Mouse (Mus musculus) kidney, embryonic 16.5 days (tissue): ENCODE data around the gene Pkd1l1. TPM values are rescaled to one million over a fixed set of nuclear protein-coding genes. Genes with fewer than 3 reads are reported as not detected.
A peak's percentile ranks its signal among the peaks of the same experiment; 100 is the strongest.

Experiments
- ATAC-seq: fragments of 200-750 bp; cut with Nextera tagmentation; 2 replicates; pipeline ENCODE4 v1.8.0; 2017; ENCODE audit warnings: moderate TSS enrichment; ENCODE audit not compliant: low FRiP score, low TSS enrichment
- H3K27ac ChIP-seq: fragments of 300-500 bp; sonication (generic); 2 replicates; pipeline ENCODE4 v1.5.1; 2014; ENCODE audit warnings: low read length
- H3K27me3 ChIP-seq: fragments of 300-500 bp; sonication (generic); 2 replicates; pipeline ENCODE4 v1.6.1; 2014; ENCODE audit warnings: low read length, control low read depth, mixed read lengths; ENCODE audit not compliant: insufficient read depth
- H3K36me3 ChIP-seq: fragments of 300-500 bp; sonication (generic); 2 replicates; pipeline ENCODE4 v1.6.1; 2014; ENCODE audit warnings: low read length, control low read depth, mixed read lengths; ENCODE audit not compliant: insufficient read depth
- H3K4me1 ChIP-seq: fragments of 300-500 bp; sonication (generic); 2 replicates; pipeline ENCODE4 v1.6.1; 2014; ENCODE audit warnings: low read length, control low read depth, mixed read lengths; ENCODE audit not compliant: insufficient read depth
- H3K4me2 ChIP-seq: fragments of 300-500 bp; sonication (generic); replicated peaks from 2 replicates; pipeline ENCODE4 v1.6.1; 2014; ENCODE audit warnings: low read depth, low read length
- H3K4me3 ChIP-seq: fragments of 300-500 bp; sonication (generic); 2 replicates; pipeline ENCODE4 v1.5.1; 2014; ENCODE audit warnings: mild to moderate bottlenecking, low read length
- H3K9ac ChIP-seq: fragments of 300-500 bp; sonication (generic); replicated peaks from 2 replicates; pipeline ENCODE4 v1.6.1; 2014; ENCODE audit warnings: low read length
- H3K9me3 ChIP-seq: fragments of 300-500 bp; sonication (generic); 2 replicates; pipeline ENCODE4 v1.6.1; 2016; ENCODE audit warnings: low read length, control low read depth
- WGBS: fragments of 180-500 bp; shearing (Covaris S2); extraction: QIAGEN DNeasy Blood & Tissue Kit; methylation state at CpG from one replicate; pipeline ENCODE4 v1.1.7; 2014; 5-methylcytosine and 5-hydroxymethylcytosine counted together
- polyA plus RNA-seq: library from polyadenylated mRNA; unstranded; fragments of >200 nt; fragmentation: Nextera tagmentation; extraction: Ambion mirVana; gene quantifications from 2 replicates; pipeline ENCODE4 v1.2.1, GENCODE M21; 2015

Gene Pkd1l1
- polyA plus RNA-seq, 1 experiment from 2014 or later, result 0.45 TPM

DNA sequence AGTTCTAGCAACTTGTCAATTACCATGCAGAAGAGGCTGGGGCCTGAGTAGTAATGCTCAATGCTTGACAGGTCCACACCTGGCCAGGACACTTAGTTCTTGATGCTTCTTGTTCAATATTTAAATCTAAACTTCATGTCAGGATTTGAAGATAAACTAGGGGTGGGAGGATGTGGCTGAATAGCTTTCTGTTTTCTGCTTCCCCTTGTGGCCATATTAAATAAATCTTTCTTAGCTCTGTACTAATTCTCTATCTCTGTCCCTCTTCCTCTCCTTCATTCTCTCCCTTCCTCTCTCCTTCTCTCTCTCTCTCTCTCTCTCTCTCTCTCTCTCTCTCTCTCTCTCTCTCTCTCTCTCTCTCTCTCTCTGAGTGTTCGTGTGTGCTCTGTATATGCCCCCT is 163.4 kb downstream of the Pkd1l1 start:
- H3K4me1 ChIP-seq, result 0 out of 2 replicates have a peak, but pooled peaks cover 13% of the 10 kb centered on the region
- WGBS, result 53% methylated on average over 1 of the region's 1 CpGs
- H3K4me2 ChIP-seq, result no peak overlapping the region
- H3K4me3 ChIP-seq, result no peak overlapping the region
- no peak overlapping the region for H3K27ac ChIP-seq
- no peaks in the 10 kb centered on the region for H3K36me3 ChIP-seq
- H3K27me3 ChIP-seq, result no peaks in the 10 kb centered on the region
- ATAC-seq, result no peak
- no peaks in the 10 kb centered on the region for H3K9me3 ChIP-seq
- no peak overlapping the region for H3K9ac ChIP-seq

DNA sequence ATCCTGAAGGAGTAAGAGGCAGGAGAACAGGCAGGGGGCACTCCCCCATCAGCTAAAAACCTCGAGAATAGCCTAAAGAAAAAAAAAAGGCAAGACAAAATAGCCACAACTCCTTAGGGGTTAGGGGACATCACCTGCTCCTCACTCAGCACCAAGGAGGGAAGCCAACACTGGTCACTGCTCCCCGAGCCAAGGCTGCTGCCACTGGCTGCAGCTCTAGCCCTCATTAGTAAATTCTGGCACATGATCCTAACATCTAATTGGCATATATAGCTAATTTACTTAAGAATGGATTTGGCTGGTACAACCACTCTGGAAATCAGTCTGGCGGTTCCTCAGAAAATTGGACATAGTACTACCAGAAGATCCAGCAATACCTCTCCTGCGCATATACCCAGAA is 166.1 kb downstream of the Pkd1l1 start:
- H3K4me1 ChIP-seq, result 0 out of 2 replicates have a peak, but pooled peaks cover 4% of the 10 kb centered on the region
- H3K27ac ChIP-seq, result no peak overlapping the region
- WGBS, result 86% methylated on average over 4 of the region's 4 CpGs

DNA sequence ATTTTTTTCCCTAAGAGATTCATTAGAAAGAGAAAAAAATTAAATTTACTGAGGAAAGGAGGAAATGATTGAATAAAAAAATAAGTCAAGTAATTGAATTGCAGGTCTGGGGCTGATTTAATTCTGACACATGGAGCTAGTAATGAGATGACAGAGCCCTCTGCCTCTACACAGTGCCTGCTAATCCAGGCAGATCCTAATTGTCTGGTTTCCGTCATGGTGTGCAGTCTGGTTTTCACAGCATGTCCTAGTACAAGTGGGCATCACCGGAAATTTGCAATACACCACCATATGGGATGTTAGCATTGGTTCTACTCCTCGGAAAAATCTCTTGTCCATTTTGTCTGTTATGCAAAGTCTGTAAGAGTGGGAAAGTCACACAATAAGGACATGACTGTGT is 168.9 kb downstream of the Pkd1l1 start:
- Histone ChIP-seq H3K9ac (no peak overlapping the region), H3K9me3 (no peaks in the 10 kb centered on the region), H3K4me1 (peaks cover 8% of the 10 kb centered on the region), H3K4me2 (no peak overlapping the region), H3K36me3 (no peaks in the 10 kb centered on the region), H3K4me3 (no peak overlapping the region), H3K27me3 (no peaks in the 10 kb centered on the region), H3K27ac (no peak overlapping the region)
- ATAC-seq, result no peak
- WGBS, result 94% methylated on average over 3 of the region's 3 CpGs

More for the DNA sequence above, 166.1 kb downstream of the Pkd1l1 start:
- no peak overlapping the region for H3K4me2 ChIP-seq
- no peaks in the 10 kb centered on the region for H3K27me3 ChIP-seq
- no peak for ATAC-seq
- no peak overlapping the region for H3K4me3 ChIP-seq
- no peak overlapping the region for H3K9ac ChIP-seq
- no peaks in the 10 kb centered on the region for H3K36me3 ChIP-seq
- H3K9me3 ChIP-seq, result no peaks in the 10 kb centered on the region

GRCm38 (mm10) chr11:8797486-8797885 is 175.6 kb downstream of the Pkd1l1 start:
- no peak overlapping the region for H3K9ac ChIP-seq
- no peaks in the 10 kb centered on the region for H3K27me3 ChIP-seq
- peak overlapping the region; percentile 36 for H3K27ac ChIP-seq
- H3K9me3 ChIP-seq, result no peaks in the 10 kb centered on the region
- ATAC-seq, result 0 out of 2 replicates have a peak, but pooled peaks have one; percentile 5
- no peaks in the 10 kb centered on the region for H3K36me3 ChIP-seq
- H3K4me3 ChIP-seq, result no peak overlapping the region
- 17% methylated on average over 5 of the region's 5 CpGs for WGBS
- H3K4me2 ChIP-seq, result no peak overlapping the region
- H3K4me1 ChIP-seq, result peaks cover 31% of the 10 kb centered on the region

GRCm38 (mm10) chr11:8795031-8795430 is 178.0 kb downstream of the Pkd1l1 start:
- ATAC-seq, result no peak
- H3K4me1 ChIP-seq, result peaks cover 37% of the 10 kb centered on the region

GRCm38 (mm10) chr11:8792146-8792545 is 180.9 kb downstream of the Pkd1l1 start:
- Histone ChIP-seq H3K4me3 (no peak overlapping the region), H3K27me3 (no peaks in the 10 kb centered on the region), H3K36me3 (no peaks in the 10 kb centered on the region), H3K4me2 (no peak overlapping the region), H3K9me3 (no peaks in the 10 kb centered on the region), H3K9ac (no peak overlapping the region), H3K27ac (no peak overlapping the region), H3K4me1 (peaks cover 18% of the 10 kb centered on the region)
- WGBS, result 77% methylated on average over 2 of the region's 2 CpGs
- ATAC-seq, result no peak

More at GRCm38 (mm10) chr11:8795031-8795430, 178.0 kb downstream of the Pkd1l1 start:
- no peaks in the 10 kb centered on the region for H3K36me3 ChIP-seq
- H3K27me3 ChIP-seq, result no peaks in the 10 kb centered on the region
- no peak overlapping the region for H3K27ac ChIP-seq
- 91% methylated on average over 3 of the region's 3 CpGs for WGBS
- no peak overlapping the region for H3K4me3 ChIP-seq
- H3K9ac ChIP-seq, result no peak overlapping the region
- no peak overlapping the region for H3K4me2 ChIP-seq
- H3K9me3 ChIP-seq, result no peaks in the 10 kb centered on the region

GRCm38 (mm10) chr11:8789186-8789585 is 183.9 kb downstream of the Pkd1l1 start:
- H3K27ac ChIP-seq, result no peak overlapping the region
- H3K9me3 ChIP-seq, result no peaks in the 10 kb centered on the region
- ATAC-seq, result no peak
- H3K4me2 ChIP-seq, result no peak overlapping the region
- no peaks in the 10 kb centered on the region for H3K36me3 ChIP-seq
- H3K27me3 ChIP-seq, result no peaks in the 10 kb centered on the region
- 52% methylated on average over 5 of the region's 5 CpGs for WGBS
- no peak overlapping the region for H3K9ac ChIP-seq
- peaks cover 13% of the 10 kb centered on the region; the same call in 1 of the 2 replicates for H3K4me1 ChIP-seq
- H3K4me3 ChIP-seq, result no peak overlapping the region

DNA sequence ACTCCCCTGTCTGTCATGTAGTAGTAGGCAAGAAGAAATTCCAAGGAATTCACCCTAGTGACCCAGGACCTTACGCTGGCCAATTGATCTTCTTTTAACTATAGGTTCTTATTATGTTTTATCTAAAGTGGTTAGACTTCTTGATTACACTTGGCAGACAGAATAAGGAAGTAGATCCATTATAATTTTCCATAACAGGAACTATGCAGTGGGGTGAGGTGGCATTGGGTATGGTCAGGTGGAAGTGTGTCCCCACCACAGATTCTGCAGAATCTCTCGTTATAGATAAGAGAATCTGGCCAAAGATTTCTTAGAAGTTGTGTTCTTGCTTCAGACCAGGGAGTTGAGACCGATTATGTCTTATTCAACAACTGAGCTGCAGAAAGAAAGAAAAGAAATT is 185.5 kb downstream of the Pkd1l1 start:
- no peak for ATAC-seq
- H3K36me3 ChIP-seq, result no peaks in the 10 kb centered on the region
- H3K4me3 ChIP-seq, result no peak overlapping the region
- H3K9ac ChIP-seq, result no peak overlapping the region
- no peak overlapping the region for H3K4me2 ChIP-seq
- WGBS, result 83% methylated on average over 3 of the region's 3 CpGs
- peaks cover 15% of the 10 kb centered on the region for H3K4me1 ChIP-seq
- no peaks in the 10 kb centered on the region for H3K27me3 ChIP-seq
- no peaks in the 10 kb centered on the region for H3K9me3 ChIP-seq
- H3K27ac ChIP-seq, result no peak overlapping the region

DNA sequence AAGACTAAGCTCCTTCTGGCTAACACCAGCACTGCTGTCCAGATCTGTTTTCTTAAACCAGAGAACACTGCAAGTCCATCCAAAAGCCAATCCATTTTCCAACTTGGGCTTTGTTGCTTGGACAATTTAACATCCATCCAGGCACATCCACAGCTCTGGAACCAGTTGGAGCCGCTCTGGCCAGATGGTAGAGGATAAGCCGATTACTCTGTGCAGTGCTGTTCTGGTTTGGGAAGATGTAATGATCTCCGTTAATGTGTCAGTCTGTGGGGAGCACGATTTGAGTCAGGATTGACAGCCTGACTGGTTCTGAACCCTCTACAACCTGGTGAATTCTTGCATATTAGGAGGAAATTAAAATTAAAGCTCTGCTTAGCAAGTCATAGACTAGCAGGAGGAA is 188.7 kb downstream of the Pkd1l1 start:
- Histone ChIP-seq H3K27me3 (no peaks in the 10 kb centered on the region), H3K4me1 (peaks cover 31% of the 10 kb centered on the region), H3K27ac (no peak overlapping the region; the same call in none of the 2 replicates), H3K4me2 (no peak overlapping the region), H3K36me3 (no peaks in the 10 kb centered on the region), H3K9ac (no peak overlapping the region), H3K4me3 (no peak overlapping the region), H3K9me3 (no peaks in the 10 kb centered on the region)
- WGBS, result 70% methylated on average over 4 of the region's 4 CpGs
- no peak for ATAC-seq

DNA sequence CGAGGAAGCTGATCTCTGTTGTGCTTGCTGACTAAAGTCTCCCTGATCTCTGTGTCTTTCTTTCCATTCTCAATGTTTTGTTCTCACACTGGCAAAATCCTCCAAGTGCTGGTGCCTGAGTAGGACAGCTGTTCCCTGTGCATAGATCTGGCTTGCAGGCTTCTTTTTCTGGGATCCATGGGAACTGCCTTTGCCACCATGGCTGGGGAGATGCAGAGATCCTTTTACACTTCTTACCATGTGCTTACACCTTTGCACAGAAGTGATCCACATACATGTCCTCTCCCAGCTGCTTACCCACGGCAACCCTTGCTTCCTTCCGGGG is 191.0 kb downstream of the Pkd1l1 start:
- H3K27ac ChIP-seq, result peak overlapping the region; percentile 78
- no peaks in the 10 kb centered on the region for H3K27me3 ChIP-seq
- no peak overlapping the region for H3K9ac ChIP-seq
- H3K9me3 ChIP-seq, result no peaks in the 10 kb centered on the region
- no peak overlapping the region for H3K4me2 ChIP-seq
- no peaks in the 10 kb centered on the region for H3K36me3 ChIP-seq
- 60% methylated on average over 3 of the region's 3 CpGs for WGBS
- H3K4me1 ChIP-seq, result peaks cover 27% of the 10 kb centered on the region
- ATAC-seq, result no peak
- H3K4me3 ChIP-seq, result no peak overlapping the region
